Mouse (Mus musculus): ENCODE data around the gene Gm38655. TPM values are rescaled to one million over a fixed set of nuclear protein-coding genes. Genes with fewer than 3 reads are reported as not detected.
A peak's percentile ranks its signal among the peaks of the same experiment; 100 is the strongest.
"Not testable (repeated sequence)": the region's sequence is repeated elsewhere in the genome, so short reads cannot be mapped to it uniquely, and the experiment has no call there.

The Gm38655 gene
- not detected in 2 replicates for polyA plus RNA-seq (2015; fragmentation: Nextera tagmentation; extraction: Ambion mirVana)

- ATAC-seq (replicated peaks): no peak
- Histone ChIP-seq H3K9me3 (no peaks in the 10 kb centered on the region), H3K4me1 (no peaks in the 10 kb centered on the region), H3K27ac (no peak within 1 kb of the TSS), H3K4me3 (no peak within 1 kb of the TSS), H3K4me2 (no peak within 1 kb of the TSS), H3K27me3 (replicated peaks) (no peaks in the 10 kb centered on the region), H3K9ac (no peak within 1 kb of the TSS), H3K36me3 (replicated peaks) (no peaks in the 10 kb centered on the region)
- 71% methylated on average over 9 of the region's 9 CpGs for WGBS
Observed at GRCm38 (mm10) chr17:25175411-25175810, at the start of gene Gm38655. Gm38655 (minus strand) TSS chr17:25175471.

GRCm38 (mm10) chr17:25224586-25225222 is 49.4 kb upstream of the Gm38655 start:
- Histone ChIP-seq H3K9ac (no peak overlapping the region), H3K36me3 (replicated peaks) (peaks cover 5% of the 10 kb centered on the region; the same call in 1 of the 2 replicates), H3K27me3 (replicated peaks) (no peaks in the 10 kb centered on the region), H3K9me3 (no peaks in the 10 kb centered on the region), H3K4me3 (no peak overlapping the region), H3K4me1 (peaks cover 22% of the 10 kb centered on the region), H3K4me2 (no peak overlapping the region), H3K27ac (no peak overlapping the region)
- no peak for ATAC-seq (replicated peaks)
- WGBS: 87% methylated on average over 7 of the region's 7 CpGs

- 0 out of 2 replicates have a peak, but pooled peaks cover 9% of the 10 kb centered on the region for H3K36me3 ChIP-seq (replicated peaks)
- peaks cover 22% of the 10 kb centered on the region for H3K4me1 ChIP-seq
- H3K9me3 ChIP-seq: no peaks in the 10 kb centered on the region
- H3K27ac ChIP-seq: peak overlapping the region; percentile 45; the same call in 1 of the 2 replicates
- H3K9ac ChIP-seq: peak overlapping the region; percentile 20; the same call in 1 of the 2 replicates
- ATAC-seq (replicated peaks): no peak
- WGBS: 40% methylated on average over 6 of the region's 6 CpGs
- H3K27me3 ChIP-seq (replicated peaks): no peaks in the 10 kb centered on the region
- H3K4me2 ChIP-seq: peak overlapping the region; percentile 65
- H3K4me3 ChIP-seq: peak overlapping the region; percentile 30
Observed at GRCm38 (mm10) chr17:25222951-25223601, 47.8 kb upstream of the Gm38655 start.

- H3K9me3 ChIP-seq; H3K36me3 ChIP-seq (replicated peaks); H3K27me3 ChIP-seq (replicated peaks): not testable (repeated sequence)
- Histone ChIP-seq H3K27ac (peak overlapping the region; percentile 45; the same call in 1 of the 2 replicates), H3K4me3 (peak overlapping the region; percentile 43), H3K4me1 (peaks cover 22% of the 10 kb centered on the region), H3K4me2 (peak overlapping the region; percentile 65), H3K9ac (peak overlapping the region; percentile 20; the same call in 1 of the 2 replicates)
- WGBS: 17% methylated on average over 14 of the region's 28 CpGs
- ATAC-seq (replicated peaks): peak; percentile 93
Observed at GRCm38 (mm10) chr17:25222504-25222940, 47.3 kb upstream of the Gm38655 start.

- ATAC-seq (replicated peaks): peak; percentile 88
- Histone ChIP-seq H3K4me2 (peak overlapping the region; percentile 65), H3K4me3 (peak overlapping the region; percentile 43), H3K9me3 (no peaks in the 10 kb centered on the region), H3K4me1 (peaks cover 22% of the 10 kb centered on the region), H3K27me3 (replicated peaks) (no peaks in the 10 kb centered on the region), H3K27ac (peak overlapping the region; percentile 75), H3K9ac (peak overlapping the region; percentile 46), H3K36me3 (replicated peaks) (peaks cover 9% of the 10 kb centered on the region; the same call in 1 of the 2 replicates)
- WGBS: 1% methylated on average over 24 of the region's 30 CpGs
Observed at GRCm38 (mm10) chr17:25221821-25222503, 46.7 kb upstream of the Gm38655 start.

- H3K27ac ChIP-seq: no peak overlapping the region
- H3K9me3 ChIP-seq: no peaks in the 10 kb centered on the region
- peaks cover 22% of the 10 kb centered on the region for H3K4me1 ChIP-seq
- no peaks in the 10 kb centered on the region for H3K27me3 ChIP-seq (replicated peaks)
- no peak overlapping the region for H3K4me3 ChIP-seq
- peaks cover 11% of the 10 kb centered on the region for H3K36me3 ChIP-seq (replicated peaks)
- WGBS: 87% methylated on average over 1 of the region's 1 CpGs
- no peak overlapping the region for H3K9ac ChIP-seq
- ATAC-seq (replicated peaks): no peak
- H3K4me2 ChIP-seq: no peak overlapping the region
Observed at GRCm38 (mm10) chr17:25220746-25221145, 45.5 kb upstream of the Gm38655 start.

GRCm38 (mm10) chr17:25219492-25220295 is 44.4 kb upstream of the Gm38655 start:
- Histone ChIP-seq H3K36me3 (replicated peaks) (peaks cover 10% of the 10 kb centered on the region), H3K4me1 (peaks cover 22% of the 10 kb centered on the region), H3K27ac (no peak overlapping the region), H3K9me3 (no peaks in the 10 kb centered on the region), H3K4me3 (no peak overlapping the region), H3K4me2 (no peak overlapping the region), H3K9ac (no peak overlapping the region), H3K27me3 (replicated peaks) (no peaks in the 10 kb centered on the region)
- WGBS: 92% methylated on average over 15 of the region's 15 CpGs
- ATAC-seq (replicated peaks): no peak

- no peak overlapping the region for H3K9ac ChIP-seq
- peaks cover 17% of the 10 kb centered on the region for H3K36me3 ChIP-seq (replicated peaks)
- no peaks in the 10 kb centered on the region for H3K27me3 ChIP-seq (replicated peaks)
- H3K4me3 ChIP-seq: no peak overlapping the region
- H3K4me2 ChIP-seq: no peak overlapping the region
- H3K27ac ChIP-seq: no peak overlapping the region
- 89% methylated on average over 9 of the region's 9 CpGs for WGBS
- no peaks in the 10 kb centered on the region for H3K9me3 ChIP-seq
- peaks cover 22% of the 10 kb centered on the region for H3K4me1 ChIP-seq
- no peak for ATAC-seq (replicated peaks)
Observed at GRCm38 (mm10) chr17:25218967-25219366, 43.7 kb upstream of the Gm38655 start.

GRCm38 (mm10) chr17:25215431-25215830 is 40.2 kb upstream of the Gm38655 start:
- ATAC-seq (replicated peaks): no peak
- H3K4me2 ChIP-seq: no peak overlapping the region
- H3K4me1 ChIP-seq: no peaks in the 10 kb centered on the region
- peaks cover 28% of the 10 kb centered on the region for H3K36me3 ChIP-seq (replicated peaks)
- no peaks in the 10 kb centered on the region for H3K9me3 ChIP-seq
- H3K27me3 ChIP-seq (replicated peaks): no peaks in the 10 kb centered on the region
- WGBS: 92% methylated on average over 3 of the region's 3 CpGs
- no peak overlapping the region for H3K9ac ChIP-seq
- H3K27ac ChIP-seq: no peak overlapping the region
- H3K4me3 ChIP-seq: no peak overlapping the region

GRCm38 (mm10) chr17:25211705-25212104 is 36.4 kb upstream of the Gm38655 start:
- ATAC-seq (replicated peaks): no peak
- Histone ChIP-seq H3K27me3 (replicated peaks) (no peaks in the 10 kb centered on the region), H3K4me2 (no peak overlapping the region), H3K4me3 (no peak overlapping the region), H3K9ac (no peak overlapping the region), H3K9me3 (no peaks in the 10 kb centered on the region), H3K36me3 (replicated peaks) (peaks cover 46% of the 10 kb centered on the region), H3K4me1 (no peaks in the 10 kb centered on the region), H3K27ac (no peak overlapping the region)
- WGBS: 89% methylated on average over 4 of the region's 4 CpGs

GRCm38 (mm10) chr17:25210680-25211466 is 35.6 kb upstream of the Gm38655 start:
- 90% methylated on average over 15 of the region's 15 CpGs for WGBS
- no peak overlapping the region for H3K27ac ChIP-seq
- H3K4me3 ChIP-seq: no peak overlapping the region
- H3K4me2 ChIP-seq: no peak overlapping the region
- H3K36me3 ChIP-seq (replicated peaks): peaks cover 44% of the 10 kb centered on the region
- H3K27me3 ChIP-seq (replicated peaks): no peaks in the 10 kb centered on the region
- no peak for ATAC-seq (replicated peaks)
- H3K4me1 ChIP-seq: no peaks in the 10 kb centered on the region
- H3K9ac ChIP-seq: no peak overlapping the region
- H3K9me3 ChIP-seq: no peaks in the 10 kb centered on the region

All from midbrain, embryonic 15.5 days (tissue).